Mouse (Mus musculus) hematopoietic stem cell, adult 5-6 weeks (primary cell): Measurements from ENCODE around the gene Cnot6l. TPM values are rescaled to one million over a fixed set of nuclear protein-coding genes. Genes with fewer than 3 reads are reported as not detected.

ENCODE experiments used
- ATAC-seq, 2 experiments: fragments of 125-278 bp in 1 of 2; replicated peaks in 1 of 2; 2 replicates each; pipeline ENCODE4 v1.8.0; 2016 to 2017; ENCODE audit warnings: inconsistent platforms in 2 of 2, mild to moderate bottlenecking in 2 of 2, moderate number of reproducible peaks in 2 of 2, low read depth in 1 of 2, moderate TSS enrichment in 1 of 2; ENCODE audit not compliant: low FRiP score in 2 of 2, poor library complexity in 2 of 2, severe bottlenecking in 2 of 2, insufficient read depth in 1 of 2, low TSS enrichment in 1 of 2
- total RNA-seq: library from RNA; stranded (forward); fragments of 172-1452, 232-1000 nt; gene quantifications from 2 replicates; pipeline ENCODE4 v1.2.3, GENCODE M21; 2017

Gene Cnot6l
- total RNA-seq, 1 experiment from 2014 or later = 109 TPM

DNA sequence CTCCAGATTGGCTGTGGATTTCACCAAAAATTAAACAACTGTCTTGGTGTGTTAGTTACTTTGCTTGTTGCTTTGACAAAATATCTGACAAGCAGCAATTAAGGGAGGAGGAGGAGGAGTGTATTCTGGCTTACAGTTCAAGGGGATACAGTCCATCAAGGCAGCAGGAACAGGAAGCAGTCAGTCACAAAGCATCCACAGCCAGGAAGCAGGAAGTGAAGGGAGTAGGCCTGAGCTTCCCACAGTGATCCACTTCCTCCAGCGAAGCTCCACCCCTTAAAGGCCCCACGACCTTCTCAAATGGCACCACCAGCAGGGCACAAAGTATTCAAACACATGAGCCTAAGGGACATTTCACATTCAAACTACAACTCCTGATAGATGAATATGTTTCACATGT lies 2.8 kb upstream of the Cnot6l start:
- no peak for ATAC-seq

DNA sequence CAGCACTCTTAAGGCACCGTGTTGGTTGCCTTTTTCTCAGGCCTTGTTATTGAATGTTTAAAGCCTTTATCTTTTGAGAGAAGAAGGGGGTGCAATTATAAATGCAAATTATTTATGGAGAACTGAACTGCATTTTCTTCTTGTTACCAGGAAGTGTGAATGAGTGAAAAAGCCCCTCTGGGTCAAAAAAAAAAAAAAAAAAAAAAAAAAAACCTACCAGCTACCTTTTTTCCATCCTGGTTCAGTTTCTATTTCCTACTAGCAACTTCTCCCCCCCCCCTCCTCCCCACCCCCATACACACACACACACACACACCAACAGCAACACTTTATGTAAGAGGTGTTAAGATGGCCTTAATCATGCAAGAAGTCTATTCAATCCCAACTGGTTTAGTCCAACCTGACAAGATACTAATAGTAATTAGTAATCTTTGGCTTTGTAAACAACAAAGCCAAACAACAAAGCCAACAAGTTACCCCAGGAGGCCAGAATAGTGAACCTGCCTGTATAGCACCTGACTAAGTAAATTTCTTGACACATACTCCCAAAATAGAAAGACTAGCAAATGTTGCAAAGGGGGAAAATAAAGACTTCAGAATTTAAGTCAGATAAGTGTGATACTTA lies 463 bp downstream of the Cnot6l start:
- ATAC-seq = no peak

DNA sequence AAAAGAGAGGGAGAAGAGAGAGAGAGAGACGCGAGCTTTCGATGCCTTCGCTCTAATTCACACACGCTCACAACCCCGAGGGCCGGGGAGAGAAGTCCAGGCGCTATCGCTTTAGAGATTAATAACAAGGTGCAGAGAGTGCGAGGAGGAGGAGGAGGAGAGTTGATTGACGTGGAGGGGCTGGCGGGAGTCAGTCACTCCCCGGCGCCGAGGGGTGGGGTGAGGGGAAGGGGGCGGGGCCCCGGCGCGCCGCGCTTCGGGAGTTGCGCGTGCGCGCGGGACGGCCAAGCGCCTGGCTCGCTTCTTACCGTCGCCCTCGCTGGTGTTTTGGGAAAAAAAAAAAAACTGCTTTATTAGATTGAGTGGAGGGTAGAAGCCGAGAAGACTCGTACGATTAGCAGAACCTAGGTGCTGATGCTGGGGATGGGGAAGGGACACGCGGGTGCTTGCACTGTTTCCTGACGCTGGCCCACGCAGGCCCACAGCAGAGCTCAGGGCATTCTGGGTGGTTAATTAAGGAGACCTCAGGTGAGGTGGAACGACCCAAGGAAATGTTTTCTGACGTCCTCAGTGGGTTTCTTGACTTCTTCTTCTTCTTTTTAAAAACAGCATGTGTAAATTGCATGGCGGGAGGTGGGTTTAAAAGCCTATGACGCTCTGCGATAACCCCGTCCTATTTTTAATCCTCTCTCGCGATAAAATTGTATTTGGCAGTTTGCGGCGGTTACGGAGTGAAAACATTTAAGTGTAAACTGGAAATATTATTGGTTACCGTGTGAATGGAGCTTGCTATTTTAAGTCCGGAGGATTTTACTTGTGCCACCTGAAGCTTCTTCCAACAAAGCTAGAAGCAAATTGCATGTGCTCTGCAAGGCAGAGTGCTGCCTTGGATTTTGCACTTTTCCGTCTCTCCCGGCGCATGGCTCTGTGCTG lies 1.3 kb downstream of the Cnot6l start:
- peak; percentile 42 to 57 for ATAC-seq

DNA sequence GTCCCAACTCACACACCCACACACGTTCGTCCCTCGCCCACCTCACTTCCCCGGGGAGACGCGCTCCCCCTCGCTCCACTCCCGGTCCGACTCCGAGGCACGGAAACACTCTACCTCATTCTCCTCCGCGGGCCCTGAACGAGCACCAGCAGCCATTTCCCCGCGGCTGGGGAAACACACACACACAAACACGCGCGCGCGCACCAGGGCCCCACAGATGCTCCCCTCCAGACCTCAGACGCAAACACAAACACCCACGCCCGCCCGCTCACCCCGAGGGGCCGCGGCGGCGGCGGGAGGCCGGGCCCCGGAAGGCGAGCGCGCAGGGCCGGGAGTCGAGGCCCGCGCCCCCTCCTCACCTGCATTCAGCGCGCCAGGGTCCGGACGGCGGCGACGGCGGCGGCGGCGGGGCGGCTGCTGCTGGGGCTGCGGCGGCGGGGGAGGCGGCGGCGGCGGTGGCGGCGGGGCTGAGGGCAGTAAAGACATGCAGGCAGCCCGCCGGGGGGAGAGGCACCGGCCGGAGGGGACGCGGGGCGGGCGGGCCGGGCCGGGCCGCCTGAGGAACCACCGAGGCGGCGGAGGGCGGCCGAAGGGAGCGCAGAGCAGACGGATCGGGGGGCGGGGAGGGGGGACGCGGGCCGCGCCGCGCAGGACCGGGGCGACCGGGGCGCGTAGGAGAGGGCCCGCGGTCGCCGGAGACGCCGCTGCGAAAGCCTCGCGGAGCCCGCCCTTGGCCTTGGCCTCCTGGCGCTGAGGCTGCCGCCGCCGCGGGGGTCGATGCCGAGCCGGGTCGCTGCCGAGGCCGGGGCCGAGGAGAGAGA lies 2.2 kb downstream of the Cnot6l start:
- ATAC-seq = peak in 1 of 2 experiments; percentile 8; a peak in 2 of 4 replicates

DNA sequence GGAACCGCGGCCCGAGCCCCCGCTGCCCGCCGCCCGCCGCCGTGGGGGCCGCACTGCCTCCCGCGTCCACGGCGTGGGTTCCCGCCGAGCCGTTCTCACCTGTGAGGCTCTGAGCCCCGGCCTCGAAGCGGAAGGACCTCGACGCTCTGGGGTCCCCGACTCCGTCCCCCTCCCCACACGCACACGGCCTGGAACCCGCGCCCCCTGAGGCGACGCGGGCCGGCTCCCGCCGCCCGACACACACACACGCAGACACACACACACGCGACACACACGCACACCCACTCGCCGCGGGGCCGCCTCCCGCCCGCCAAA lies 2.8 kb downstream of the Cnot6l start:
- ATAC-seq = no peak

DNA sequence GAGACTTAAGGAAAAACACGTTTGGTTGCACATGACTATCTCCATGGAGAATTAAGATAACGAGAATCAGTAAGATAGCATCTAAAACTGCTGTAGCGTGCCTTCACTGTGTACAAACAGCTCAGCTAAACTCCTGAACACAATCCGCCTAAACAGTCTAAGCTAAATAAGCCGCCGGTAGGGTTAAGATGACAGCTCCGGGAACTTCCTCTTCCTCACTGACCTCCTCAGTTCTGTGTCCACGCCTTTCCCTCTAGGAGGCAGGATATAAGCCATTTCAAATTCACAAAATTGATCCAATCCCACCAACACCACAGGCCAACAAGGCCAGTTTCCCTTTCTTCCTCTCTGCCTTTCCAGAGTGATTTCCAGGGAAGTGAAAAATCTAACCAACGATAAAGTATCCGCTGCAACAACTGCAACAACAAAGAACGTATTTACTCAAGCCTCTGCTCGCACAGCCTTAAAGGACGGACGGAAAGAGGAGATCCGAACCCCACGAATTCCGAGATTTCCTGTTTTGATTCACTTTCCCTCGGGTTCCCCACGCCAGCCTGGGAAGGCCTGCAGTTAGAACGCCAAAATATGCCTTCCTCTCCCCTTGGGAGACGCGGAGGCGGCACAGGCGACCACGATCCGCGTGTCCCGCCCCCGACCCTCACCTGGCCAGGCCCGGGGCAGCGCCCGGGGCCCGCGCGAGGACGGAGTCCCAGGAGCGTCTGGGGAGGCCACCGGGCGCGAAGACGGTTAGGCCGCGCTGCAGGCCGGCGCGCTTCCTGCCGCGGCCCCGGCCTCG lies 3.3 kb downstream of the Cnot6l start:
- ATAC-seq = peak; percentile 50 to 55

DNA sequence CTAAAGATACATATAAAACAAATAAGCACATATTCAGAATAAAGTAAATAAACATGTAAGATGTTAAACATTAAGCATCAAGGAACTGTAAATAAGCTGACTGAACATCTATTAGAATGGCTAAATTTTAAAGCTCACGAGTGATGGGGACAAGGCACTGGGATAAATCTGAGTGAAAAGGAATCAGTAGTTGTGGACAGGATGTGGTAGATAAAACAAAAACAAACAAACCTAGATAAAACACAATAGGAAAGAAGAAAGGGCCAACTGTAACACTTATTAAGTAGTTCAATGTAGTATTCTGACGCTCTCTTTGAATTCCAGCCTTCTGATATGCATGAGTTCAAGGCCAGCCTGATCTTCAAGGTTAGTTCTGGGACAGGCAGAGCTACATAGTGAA lies 21.6 kb downstream of the Cnot6l start:
- ATAC-seq = no peak

DNA sequence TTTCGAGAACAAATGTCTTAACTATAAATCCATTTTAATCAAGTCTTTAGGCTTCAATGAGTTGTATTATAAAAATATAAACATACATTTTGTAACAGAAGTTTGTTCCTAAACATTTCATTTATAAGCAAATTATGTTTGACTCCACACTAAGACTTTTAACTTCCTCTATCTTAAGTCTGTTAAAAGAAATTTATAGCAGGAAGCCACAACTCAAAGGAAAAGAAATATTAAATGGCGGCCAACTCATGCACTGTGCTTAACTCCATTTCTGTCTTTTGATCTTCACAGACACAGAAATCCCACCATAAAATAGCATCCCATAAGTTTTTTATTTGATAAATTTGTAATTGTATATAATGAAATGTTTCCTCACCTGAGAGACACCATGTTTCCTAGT lies 33.3 kb downstream of the Cnot6l start:
- ATAC-seq = peak; percentile 75 to 87

DNA sequence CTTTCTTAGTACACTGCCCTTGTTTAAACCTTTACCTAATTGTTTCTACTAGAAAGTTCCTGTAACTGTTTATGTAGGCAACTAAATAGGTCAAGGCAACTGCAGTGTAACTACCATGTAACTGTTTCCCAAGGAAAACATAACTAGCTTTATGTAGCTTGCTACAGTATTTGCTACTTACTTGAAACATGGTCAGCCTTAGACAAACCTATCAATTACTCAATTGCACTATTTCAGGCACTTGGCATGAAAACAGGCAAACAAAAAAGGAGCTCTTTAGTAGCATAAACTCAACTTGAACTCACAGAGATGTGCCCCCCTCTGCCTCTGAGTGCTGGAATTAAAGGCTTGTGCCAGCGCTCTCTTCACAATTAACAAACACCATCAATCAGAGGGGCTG lies 37.1 kb downstream of the Cnot6l start:
- ATAC-seq = no peak

DNA sequence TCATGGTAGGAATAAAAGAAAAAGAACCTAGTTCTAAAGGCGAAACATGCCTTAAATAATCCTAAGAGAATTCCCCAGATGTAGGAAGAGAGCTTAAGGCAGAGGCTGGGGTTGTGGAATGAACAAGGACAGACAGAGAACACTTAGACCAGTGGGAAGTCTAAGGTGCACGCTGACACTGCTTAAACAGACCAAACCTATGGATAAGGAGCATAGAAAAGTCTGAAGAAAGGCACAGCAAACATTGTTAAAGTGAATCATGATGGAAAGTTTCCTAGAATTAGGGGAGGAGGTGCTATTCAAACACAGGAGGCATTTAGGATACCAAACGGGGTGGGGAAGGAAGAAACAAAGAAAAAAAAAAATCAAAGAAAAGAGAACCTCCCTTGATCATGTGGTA lies 49.0 kb downstream of the Cnot6l start:
- ATAC-seq = no peak

DNA sequence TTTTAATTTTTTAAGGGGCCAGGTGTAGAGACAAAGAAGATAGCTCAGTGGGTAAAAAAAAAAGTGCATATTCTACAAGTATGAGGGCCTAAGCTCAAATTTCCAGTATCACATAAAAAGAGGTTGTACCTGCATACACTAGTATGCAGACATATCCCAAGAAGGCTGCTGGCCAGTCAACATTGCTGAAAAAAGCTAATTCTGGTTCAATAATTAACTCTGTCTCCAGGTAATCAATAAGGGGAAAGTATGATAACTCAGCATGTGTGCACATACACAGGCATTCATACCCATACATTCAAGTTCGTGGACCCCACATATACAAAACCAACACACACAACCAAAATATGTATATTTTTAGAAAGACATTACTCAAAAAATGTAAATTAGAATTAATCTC lies 59.3 kb downstream of the Cnot6l start:
- no peak for ATAC-seq

DNA sequence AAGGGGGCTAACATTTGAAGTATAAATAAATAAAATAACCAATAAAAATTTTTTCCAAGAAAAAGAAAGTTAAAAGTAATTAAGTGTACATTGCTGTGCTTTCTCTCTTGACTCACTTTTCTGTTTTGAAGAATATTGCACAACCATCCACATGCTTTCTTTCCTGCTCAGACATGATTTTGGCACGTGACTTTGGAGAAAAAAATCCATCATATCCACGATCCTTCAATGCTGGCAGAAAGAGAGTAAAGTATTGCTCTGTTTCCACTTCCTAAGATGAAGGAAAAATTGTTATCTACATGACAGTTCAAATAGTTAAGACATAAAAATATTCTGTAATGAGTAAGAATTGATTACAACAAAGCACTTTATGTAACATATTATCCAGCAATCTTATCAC lies 72.5 kb downstream of the Cnot6l start:
- no peak for ATAC-seq

DNA sequence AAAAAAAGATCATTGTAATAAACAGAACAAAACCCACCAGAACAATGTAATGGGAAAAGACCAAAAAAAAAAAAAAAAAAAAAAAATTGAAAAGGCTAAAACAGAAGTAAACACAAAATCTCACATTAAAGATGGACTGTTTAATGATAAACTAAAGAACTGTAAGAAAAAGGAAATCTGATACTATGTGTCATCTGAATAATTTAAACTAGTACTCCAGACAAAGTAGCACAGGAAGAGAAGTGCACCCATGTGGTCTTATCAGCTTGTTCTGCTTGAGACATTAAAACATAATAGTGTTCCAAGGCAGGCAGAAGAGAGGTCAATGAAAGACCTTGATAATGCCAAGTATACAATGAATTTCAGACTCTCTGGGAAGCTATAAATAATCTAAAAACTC lies 78.6 kb downstream of the Cnot6l start:
- no peak for ATAC-seq

DNA sequence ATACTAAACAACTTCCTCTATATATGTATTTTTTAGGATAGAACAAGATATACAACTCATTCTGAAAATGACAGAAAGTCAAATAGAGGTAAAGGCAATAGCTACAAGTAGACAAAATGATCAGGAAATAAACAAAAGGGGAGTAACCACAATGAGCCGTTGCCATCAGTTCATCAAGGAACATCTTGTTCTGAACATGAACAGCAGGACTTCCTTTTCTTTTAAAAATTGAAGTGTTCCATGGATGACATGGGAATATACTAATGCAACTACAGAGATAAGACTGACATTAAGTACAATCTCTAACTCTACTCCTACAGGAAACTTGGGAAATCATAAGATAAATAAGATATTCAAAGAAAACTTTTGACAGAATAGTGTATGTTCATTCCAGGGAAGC lies 84.9 kb downstream of the Cnot6l start:
- no peak for ATAC-seq

DNA sequence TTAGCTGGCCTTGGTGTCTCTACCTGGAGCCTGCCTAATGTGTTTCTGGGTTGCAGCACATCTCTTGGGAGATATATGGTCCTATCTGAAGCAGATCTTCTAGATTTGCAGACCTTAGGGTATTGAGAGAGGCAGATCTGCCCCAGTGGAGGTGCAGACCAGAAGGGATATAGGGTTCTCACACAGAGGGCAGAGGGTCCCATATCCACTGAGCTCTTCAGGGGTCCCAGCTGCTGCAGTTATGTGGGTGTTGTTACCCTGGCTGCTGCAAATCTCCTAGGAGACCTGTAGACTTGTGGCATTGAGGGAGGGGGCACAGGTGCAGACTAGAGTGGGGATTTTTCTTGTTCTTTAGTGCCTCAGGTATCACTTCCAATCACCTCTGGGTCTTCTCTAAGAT lies 98.4 kb downstream of the Cnot6l start:
- ATAC-seq = no peak

DNA sequence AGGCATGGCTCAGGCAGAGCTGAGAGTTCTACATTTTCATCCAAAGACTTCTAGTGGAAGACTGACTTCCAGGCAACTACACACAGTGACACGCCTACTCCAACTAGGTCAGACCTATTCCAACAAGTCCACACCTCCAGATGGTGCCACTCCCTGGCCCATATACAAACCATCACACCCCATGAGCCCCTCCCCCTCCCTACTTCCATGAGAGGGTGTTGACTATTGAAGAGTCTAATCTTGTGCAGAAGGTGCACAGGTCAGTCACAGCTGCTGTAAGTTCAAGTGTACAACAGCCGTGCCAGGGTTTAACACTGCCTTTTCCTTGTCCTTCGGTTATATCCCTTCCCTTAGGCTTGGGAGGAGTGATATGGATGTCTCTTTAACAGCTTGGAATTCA lies 121.5 kb downstream of the Cnot6l start:
- ATAC-seq = no peak

DNA sequence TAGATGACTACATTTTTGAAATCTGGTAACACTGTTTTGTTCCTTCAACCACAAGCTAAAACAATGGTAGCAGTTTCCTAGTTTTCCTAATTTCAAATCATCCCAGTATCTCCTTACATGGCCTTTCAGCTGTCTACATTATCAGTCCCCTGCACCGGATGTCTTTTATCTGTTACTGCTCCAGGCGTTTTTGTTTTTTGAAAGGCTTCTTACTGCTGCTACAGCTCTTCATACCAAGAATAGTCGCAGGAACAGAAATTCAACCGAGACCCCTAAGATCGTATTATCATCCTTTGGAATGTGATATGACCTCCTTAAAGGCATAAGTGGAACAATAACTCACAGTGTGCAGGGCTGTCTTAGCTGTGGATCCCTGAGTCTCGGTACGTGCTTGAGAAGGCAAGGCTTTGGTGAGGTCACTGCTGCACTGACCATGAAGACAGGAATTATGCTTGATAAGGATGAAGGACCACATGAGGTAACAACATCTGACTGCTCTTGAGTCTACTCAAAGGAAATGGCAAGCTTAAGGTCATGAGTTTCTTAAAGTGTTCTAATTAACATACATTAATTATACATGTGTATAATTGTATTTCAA lies 122.4 kb downstream of the Cnot6l start:
- no peak for ATAC-seq
